Mouse (Mus musculus): Measurements from ENCODE around the gene Spocd1.
A peak's percentile ranks its signal among the peaks of the same experiment; 100 is the strongest.
"Not testable (repeated sequence)": the region's sequence is repeated elsewhere in the genome, so short reads cannot be mapped to it uniquely, and the experiment has no call there.

The Spocd1 gene

DNA sequence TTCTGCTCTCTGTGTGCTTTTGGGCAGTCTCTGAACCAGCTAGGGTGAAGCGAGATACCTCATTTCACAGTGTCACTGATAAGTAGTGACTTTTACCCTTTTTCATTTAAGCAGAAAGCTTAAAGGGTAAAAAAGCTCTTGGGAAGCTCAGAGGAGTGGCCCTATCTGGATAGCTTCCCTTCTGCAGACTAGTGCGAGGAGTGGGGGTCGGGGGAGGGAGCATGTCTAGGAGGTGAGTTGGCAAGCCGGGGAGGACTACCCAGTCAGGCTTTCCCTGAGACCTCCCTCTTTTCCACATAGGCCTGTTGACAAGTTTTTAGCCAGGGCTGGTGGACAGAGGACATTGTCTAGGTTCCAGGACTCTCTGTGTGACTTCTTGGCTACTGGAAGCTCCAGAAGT is at the start of gene Spocd1:
Spocd1 (plus strand) TSS at position 301 of the 400 bp plus-strand sequence.
- DNase-seq (ENCODE audit: low read depth in 1 of 2, low spot score in 2 of 2): no peak

DNA sequence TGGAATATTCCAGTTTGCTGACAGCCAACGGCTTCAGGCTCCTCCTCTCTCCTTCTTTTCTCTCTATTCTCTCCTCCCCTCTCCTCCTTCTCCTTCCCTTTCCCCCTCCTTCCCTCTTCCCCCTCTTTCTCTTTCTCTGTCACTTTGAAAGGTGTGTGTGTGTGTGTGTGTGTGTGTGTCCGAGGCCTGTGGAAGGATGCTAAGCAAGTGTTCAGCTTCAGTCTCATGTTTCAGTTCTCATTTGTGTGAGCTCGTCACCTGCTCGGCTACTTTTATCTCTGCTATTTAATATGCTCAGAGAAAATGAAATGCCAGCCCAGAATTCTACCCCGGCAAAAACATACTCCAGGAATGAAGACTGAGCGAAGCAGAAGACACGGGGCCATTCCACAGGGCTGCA is 48.4 kb upstream of the Spocd1 start:
- DNase-seq (ENCODE audit: low read depth in 1 of 2, low spot score in 2 of 2): no peak

DNA sequence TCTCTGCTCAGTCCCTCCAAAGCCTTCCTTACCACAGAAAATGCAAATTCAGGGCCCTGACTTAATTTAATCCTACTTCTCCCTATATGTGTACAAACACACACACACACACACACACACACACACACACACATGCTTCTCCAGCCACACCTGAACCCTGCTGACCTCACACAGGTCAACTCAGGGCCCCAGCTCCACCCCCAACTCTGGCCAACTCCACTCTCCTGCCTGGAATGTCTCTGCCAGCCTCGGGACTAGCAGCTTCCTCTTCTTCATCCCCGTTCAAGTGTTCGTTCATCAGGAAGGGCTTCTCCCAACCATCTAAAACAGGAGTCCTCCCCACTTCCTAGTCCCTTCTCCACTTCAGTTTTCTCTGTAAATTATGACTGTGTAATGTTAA is 47.4 kb upstream of the Spocd1 start:
- DNase-seq (ENCODE audit: low read depth in 1 of 2, low spot score in 2 of 2): no peak

DNA sequence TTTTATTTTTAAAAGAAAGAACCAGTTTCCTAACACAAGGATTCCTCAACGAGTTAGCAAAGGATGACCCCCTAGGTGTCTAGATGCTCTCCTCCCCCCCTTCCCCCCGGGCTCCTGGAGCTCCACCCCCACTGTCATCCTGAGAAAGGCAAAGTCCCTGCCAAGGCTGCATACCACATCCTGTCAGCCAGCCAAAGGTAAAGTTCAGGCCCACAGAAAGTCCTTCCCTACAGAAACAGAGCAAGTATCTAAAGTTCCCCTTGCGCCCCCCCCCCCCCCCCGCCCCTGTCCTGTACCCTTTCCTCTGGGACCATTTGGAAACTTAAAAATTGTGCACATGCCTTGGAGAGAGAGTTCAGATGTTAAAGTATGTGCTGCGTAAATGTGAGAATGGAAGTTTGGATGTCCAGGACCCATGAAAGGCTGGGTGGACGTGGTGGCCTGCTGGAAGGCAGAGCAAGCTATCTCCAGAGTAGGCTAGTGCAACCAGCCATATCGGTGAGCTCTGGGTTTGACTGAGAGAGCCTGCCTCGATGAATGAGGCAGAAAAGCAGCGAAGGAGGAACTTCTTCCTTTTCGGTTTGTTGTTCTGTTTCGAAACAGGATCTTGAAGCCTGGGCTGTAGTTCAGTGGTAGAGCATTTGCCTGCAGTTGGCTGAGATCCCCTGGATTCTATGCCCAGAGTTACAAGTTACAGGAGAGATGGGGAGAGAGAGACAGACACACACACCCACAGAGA is 46.3 kb upstream of the Spocd1 start:
- peak; percentile 68 to 69 for DNase-seq (ENCODE audit: low read depth in 1 of 2, low spot score in 2 of 2)

DNA sequence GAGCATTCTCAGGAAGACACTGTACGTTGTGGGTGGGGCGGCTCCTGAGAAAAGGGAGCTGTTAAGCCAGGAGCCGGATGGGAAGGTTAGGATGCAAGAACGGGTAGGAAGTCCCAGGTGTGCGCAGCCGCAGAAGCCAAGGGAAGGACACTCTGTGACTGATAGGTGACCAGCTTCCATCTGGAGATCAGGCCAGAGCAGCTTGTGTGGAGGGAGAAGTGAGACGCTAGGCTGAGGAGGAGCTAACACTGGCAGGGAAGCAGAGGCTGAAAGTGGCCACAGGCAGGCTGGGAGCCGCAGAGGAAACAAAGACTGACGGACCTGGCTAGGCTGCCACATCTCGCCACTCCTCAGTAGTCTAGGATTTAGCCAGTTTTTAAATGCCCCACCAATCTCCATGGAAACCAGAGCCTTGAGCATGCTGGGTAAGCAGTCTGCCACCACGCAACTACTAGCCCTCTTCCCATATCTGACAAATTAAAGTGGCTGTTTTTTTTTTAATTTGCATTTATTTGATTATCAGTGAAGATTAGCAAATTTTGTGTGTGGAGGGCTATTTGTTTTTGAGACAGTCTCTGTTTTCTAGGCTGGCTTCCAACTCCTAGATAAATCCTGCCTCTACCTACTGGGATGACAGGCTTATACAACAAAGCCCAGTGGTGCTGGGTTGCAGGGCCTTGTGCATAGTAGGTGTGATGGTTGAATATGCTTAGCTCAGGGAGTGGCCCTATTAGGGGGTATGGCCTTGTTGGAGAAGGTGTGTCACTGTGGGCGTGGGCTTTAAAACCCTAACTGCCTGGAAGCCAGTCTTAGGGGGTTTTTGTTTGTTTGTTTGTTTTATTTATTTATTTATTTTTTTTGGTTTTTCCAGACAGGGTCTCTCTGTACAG is 44.8 kb upstream of the Spocd1 start:
- DNase-seq (ENCODE audit: low read depth in 1 of 2, low spot score in 2 of 2): peak; percentile 29 to 34

DNA sequence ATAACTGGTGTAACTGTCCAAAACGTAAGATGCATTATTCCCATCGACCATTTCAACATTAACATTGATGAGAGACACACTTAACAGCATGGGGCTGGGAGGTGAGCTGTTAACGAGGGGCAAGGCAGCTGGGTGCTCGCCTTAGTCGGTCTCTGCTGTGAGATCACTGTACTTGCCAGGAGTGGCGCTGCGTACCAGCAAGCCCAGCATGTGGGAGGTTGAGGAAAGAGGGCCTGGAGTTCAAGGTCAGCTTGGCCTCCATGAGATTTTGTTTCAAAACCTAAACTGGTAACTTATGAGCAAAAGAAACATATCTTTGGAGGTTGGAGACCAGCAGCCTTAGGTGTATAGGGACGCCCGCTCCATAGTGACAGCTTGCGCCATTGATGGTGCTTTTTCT is 39.4 kb upstream of the Spocd1 start:
- no peak for DNase-seq (ENCODE audit: low read depth in 1 of 2, low spot score in 2 of 2)

DNA sequence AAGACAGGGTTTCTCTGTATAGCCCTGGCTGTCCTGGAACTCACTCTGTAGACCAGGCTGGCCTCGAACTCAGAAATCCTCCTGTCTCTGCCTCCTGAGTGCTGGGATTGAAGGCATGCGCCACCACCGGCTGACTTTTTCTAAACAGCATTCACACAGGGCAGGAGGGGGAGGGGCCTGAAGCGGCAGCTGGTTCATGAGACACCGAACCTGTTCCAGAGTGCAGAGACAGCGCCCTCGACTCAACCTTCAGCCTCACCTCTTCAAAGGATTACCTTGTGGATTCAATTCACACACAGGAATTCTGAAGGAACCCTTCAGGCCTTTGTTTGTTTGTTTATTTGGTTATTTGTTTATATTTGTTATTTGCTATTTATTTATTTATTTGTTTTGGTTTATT is 39.0 kb upstream of the Spocd1 start:
- DNase-seq (ENCODE audit: low read depth in 1 of 2, low spot score in 2 of 2): no peak

DNA sequence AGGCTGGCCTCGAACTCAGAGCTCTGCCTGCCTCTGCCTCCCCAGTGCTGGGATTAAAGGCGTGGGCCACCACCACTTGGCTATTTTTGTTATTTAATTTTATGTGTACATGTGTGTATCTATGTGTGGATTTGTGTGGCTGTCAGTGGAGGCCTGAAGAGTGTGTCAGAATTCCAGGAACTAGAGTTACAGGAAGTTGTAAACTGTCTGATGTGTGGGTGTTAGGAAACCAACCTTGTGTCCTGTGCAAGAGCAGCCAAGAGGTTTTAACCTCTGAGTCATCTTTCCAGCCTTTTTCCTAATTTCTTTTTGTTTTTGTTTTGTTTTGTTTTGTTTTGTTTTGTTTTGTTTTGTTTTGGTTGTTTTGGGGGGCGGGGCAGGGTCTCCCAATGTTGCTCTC is 34.2 kb upstream of the Spocd1 start:
- no peak for DNase-seq (ENCODE audit: low read depth in 1 of 2, low spot score in 2 of 2)

DNA sequence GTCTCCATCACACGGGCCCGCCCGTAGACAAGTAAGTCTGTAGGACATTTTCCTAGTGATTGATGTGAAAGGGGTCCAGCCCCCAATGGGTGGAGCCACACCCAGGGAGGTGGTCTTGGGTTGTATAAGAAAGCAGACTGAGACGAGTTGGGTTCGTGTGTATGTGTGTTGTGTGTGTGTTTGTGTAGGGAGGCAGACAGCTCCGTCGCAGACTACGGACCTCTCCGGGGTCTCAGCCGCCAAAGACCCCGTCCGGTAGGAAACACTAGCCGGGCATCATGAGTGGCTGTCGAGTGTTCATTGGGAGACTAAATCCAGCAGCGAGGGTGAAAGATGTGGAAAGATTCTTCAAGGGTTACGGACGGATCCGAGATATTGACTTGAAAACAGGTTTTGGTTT is 30.2 kb upstream of the Spocd1 start:
- DNase-seq (ENCODE audit: low read depth in 1 of 2, low spot score in 2 of 2): not testable (repeated sequence)

DNA sequence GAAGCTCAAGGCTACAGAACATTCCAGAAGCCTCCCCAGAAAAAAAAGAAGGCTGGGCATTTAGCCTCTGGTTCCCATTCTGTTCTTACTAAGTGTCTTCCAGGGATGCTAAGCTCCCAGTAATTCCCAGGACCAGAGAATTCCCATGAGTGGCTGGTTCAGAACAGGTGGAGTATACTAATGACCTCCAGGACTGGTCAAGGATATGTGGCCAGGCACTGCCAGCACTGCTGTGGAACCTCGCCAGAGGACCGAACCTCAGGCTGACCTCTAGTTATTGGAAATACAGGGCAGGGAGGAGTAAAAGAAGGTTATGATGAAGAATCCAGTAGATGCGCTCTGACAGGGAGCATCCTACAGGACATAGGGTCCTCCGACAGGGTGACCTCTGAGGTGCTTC is 26.7 kb upstream of the Spocd1 start:
- no peak for DNase-seq (ENCODE audit: low read depth in 1 of 2, low spot score in 2 of 2)

DNA sequence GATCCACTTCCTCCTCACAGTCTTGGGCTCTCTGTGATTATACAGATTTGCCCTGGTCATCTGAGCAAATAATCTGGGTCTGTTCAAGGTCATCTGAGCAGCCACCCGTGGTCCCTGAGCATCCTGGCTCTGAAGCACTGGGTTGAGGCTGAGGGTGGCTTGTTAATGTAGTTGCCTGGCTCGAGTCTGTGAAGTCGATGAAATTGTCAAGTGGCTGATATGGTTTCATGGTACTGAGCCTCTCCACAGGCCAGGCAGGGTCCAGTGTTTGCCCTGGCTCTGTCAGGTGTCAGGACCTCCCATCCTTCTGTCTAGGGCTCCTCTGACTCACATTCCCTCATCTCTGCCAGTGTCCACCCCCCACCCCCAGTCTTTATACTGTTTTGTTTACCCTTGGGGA is 25.5 kb upstream of the Spocd1 start:
- no peak for DNase-seq (ENCODE audit: low read depth in 1 of 2, low spot score in 2 of 2)

DNA sequence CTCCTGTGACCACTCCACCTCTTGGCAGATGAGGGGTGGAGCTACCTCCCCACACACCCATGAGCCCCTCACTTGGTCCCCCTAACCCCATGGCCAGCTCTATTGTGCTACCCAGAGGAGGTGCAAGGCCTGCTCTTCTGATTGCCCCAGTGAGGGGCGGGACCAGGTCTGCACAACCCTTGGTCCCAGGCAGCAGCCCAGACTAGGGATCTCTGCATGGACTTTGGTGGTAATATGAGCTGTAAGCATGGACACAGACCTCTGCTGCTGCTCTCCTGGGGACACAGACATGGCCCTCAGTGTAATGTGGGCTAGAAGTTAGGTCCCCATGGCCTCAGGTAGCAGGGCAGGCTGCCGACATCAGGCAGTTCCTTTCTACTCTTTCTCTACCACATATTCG is 24.0 kb upstream of the Spocd1 start:
- no peak for DNase-seq (ENCODE audit: low read depth in 1 of 2, low spot score in 2 of 2)

DNA sequence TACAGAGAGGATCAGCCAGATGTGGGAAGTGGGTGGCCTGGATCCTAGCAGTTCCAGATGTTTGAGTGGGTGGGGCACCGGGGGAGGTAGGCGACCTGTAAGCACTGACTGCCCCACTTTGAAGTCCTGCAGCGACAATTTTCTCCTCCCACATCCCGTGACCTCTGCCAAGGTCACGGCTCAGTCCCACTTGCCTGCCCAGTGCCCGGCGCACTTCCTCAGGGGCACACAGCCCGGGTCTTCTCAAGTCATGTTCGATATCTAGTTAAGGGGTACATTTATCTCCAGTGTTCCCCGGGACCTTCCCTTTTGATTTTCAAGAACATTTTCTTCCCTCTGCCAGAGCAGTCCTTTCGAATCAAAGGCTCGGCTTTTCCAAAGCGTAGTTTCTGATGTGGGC is 23.0 kb upstream of the Spocd1 start:
- no peak for DNase-seq (ENCODE audit: low read depth in 1 of 2, low spot score in 2 of 2)

DNA sequence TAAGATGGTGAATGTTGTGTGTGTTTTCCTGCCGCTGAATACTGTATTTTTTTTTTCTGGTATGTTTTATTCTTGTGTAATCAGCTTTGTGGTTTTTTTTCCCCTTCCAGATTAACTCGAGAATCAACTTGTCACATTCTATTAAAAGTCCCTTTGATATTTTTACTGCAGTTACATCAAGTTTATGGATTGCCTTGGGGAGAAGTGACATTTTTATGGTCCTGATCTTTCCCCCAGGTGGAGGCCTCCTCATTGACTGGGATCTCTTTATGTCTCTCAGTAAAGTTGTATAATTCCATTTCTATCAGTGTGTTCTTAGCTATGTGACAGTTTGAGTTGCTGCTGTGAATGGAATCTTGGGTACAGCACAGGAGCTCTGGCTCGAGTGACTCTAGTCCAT is 20.2 kb upstream of the Spocd1 start:
- no peak for DNase-seq (ENCODE audit: low read depth in 1 of 2, low spot score in 2 of 2)

DNA sequence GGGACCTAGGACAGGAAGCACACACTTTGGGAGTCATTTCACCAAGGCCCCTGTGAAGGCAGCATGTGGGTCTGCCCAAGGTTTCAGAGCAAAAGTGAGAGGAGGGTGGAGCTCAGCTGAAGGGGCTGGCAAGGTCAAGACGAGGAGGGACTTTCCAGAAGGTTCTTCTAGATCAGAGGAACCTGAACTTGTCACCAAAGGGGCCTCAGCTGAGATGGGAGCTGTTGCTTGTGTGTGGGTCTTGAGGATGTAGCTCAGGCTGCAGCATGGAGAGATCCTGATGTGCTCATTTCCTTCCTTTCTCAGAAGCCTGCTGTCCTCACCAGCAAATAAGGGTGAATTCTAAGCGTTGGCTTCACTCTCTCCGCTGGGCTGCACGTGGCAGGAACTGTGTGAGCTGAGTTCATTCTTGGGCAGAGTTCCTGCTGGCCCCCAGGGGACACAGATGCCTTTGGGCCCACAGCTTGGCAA is 19.8 kb upstream of the Spocd1 start:
- DNase-seq (ENCODE audit: low read depth in 1 of 2, low spot score in 2 of 2): no peak

DNA sequence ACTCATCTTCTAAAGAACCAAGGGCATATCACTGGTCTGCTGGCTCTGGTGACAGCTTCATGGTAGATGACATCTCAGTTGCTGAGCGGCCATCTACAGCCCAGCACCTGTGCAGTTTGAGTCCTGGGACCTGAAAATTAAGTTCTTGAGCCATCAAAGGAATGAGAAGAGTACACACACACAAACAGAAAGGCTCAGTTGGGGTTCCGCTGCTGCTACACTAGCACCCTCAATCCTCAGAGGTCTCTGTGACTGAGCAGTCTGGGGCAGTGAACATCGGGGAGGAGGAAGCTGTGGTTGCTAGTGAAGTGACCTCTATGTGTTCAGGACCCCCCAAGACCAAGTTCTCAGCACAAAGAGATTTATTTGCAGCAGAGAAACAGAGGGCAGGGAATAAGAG is 16.1 kb upstream of the Spocd1 start:
- DNase-seq (ENCODE audit: low read depth in 1 of 2, low spot score in 2 of 2): no peak

DNA sequence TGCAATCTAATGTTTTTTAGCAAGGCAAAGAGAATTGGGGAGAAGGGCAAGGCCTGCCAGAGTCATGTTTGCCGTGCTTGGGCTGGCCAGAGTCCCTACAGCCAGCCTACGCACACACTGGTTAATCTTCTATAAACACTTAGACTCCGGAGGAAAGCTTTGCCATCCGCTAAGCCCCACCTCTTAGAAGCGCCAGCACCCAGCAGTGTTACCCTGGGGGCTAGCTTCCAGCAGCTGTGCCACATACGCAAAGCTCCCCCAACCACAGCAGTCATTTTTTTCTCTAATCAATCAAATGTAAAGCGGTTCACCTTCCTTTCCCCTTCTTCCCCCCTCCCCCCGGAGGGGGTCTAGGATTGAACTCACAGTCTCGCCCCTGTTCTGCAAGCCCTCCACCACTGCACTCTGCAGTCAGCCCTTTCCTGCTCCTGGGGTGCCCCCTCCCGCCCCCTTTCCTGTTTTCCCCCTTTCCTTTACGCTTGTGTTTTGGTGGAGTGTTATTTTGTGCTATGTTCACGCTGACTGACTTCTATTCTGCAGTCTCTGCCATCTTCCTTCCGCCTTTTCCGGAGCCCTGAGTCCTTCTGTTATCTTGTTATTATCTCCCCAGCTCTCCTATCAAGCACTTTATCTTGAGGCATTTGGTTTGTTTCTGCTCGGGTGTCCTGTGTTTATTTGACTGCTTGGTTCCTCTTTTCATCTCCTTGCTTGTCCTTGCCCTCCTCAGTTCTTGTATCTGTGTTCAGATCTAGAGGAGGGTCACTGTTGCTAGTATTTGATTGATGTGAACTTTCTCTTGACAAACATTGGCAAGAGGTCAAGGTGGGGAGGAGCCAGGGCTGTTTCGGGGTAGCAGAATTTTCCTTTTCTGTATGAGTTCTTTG is 15.0 kb upstream of the Spocd1 start:
- no peak for DNase-seq (ENCODE audit: low read depth in 1 of 2, low spot score in 2 of 2)

DNA sequence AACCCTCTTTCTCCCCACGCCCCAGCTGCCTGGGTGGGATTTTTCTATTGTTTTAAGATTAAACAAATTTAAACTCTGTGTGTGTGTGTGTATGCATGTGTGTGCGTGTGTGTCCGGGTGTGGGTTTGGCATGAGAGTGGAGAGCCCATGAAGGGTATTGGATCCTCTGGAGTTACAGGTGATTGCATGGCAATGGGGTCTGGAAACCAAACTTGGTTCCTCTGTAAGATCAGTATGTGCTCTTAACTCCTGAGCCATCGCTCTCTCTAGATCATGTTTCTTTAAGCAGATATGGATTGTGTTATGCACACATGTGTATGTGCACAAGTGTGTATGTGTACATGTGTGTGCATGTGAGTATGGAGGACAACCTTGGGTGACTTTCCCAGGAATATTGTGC is 14.4 kb upstream of the Spocd1 start:
- no peak for DNase-seq (ENCODE audit: low read depth in 1 of 2, low spot score in 2 of 2)

DNA sequence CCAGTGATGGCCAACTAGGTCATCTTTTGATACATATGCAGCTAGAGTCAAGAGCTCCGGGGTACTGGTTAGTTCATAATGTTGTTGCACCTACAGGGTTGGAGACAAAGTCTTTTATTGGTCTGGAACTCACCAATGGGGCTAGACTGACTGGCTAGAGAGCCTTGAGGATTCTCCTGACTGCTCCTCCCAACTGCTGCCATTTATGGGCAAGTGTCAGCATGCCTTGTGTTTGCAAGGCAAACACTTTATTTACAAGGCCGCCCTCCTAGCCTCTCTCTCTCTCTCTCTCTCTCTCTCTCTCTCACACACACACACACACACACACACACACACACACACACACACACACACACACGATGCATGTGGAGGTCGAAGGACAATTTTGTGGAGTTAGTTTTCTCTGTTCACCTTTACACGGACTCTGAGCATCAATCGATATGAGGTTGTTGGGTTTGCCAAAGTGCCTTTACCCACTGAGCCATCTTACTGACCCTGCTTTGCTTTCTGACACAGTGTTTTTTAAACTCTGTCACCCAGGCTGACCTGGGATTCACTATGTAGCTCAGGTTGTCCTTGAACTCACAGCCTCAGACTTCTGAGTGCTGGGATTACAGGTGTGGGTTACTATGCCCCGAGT is 13.6 kb upstream of the Spocd1 start:
- no peak for DNase-seq (ENCODE audit: low read depth in 1 of 2, low spot score in 2 of 2)

DNA sequence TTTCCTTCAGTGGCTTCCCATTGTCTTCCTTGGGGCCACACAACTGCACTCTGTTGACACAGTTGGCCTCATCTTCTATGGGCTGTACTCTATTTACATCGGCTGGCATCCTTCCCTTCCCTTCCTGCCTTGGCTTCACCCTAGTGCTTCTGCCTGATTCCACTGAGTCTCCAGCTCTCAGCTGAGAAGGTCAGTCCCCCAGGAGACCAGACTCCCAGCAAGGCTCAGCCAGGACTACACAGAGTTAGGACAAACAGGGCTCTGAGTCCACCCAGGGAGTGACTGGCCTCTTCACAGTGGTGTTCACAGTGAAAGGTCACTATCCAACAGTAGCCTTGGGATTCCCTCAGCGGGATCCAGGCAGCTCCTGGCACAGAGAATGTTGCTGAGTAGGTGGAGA is 12.9 kb upstream of the Spocd1 start:
- DNase-seq (ENCODE audit: low read depth in 1 of 2, low spot score in 2 of 2): no peak

DNA sequence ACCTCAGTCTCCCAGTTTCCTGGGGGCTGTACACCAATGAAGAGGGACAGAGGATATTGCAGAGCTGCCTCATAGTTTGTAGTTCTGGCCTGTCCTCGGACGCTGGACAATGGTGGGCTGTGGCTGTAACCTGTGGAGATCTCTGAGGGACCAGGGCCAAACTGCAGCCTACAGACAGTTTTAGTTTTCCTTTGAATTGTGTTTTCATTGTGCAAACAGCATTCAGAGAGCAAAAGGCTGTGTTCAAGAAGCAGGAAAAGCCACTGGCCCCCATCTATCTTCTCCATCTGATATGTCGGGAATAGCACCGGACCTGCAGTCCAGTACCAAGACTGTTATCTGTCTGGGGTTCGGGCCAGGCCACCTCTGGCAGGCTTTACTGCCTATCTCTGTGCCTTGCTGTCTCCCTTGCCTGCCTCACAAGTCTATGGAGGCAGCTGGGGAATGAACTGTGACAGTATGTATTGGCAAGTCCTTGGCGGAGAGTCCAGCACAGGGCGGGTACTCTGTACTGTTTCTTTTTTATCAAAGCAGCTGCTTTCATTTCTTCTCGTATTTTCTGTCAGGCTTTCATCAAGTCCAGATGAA is 11.9 kb upstream of the Spocd1 start:
- DNase-seq (ENCODE audit: low read depth in 1 of 2, low spot score in 2 of 2): no peak
